Mouse (Mus musculus) midbrain, embryonic 15.5 days (tissue): Measurements from ENCODE around the gene Icam1. TPM values are rescaled to one million over a fixed set of nuclear protein-coding genes. Genes with fewer than 3 reads are reported as not detected.

ENCODE experiments used
- ATAC-seq: fragments of 200-750 bp; cut with Nextera tagmentation; replicated peaks from 2 replicates; pipeline ENCODE4 v1.8.0; 2017; ENCODE audit warnings: moderate TSS enrichment
- H3K27ac ChIP-seq: fragments of 300-500 bp; sonication (generic); 2 replicates; pipeline ENCODE4 v1.5.1; 2015; ENCODE audit warnings: mild to moderate bottlenecking, inconsistent platforms
- H3K27me3 ChIP-seq: fragments of 300-500 bp; sonication (generic); replicated peaks from 2 replicates; pipeline ENCODE4 v1.6.1; 2015; ENCODE audit warnings: inconsistent platforms
- H3K36me3 ChIP-seq: fragments of 300-500 bp; sonication (generic); replicated peaks from 2 replicates; pipeline ENCODE4 v1.6.1; 2015; ENCODE audit warnings: inconsistent platforms
- H3K4me1 ChIP-seq: fragments of 300-500 bp; sonication (generic); 2 replicates; pipeline ENCODE4 v1.6.1; 2015; ENCODE audit warnings: inconsistent platforms
- H3K4me2 ChIP-seq: fragments of 300-500 bp; sonication (generic); 2 replicates; pipeline ENCODE4 v1.6.1; 2015; ENCODE audit warnings: inconsistent platforms, mild to moderate bottlenecking, moderate library complexity
- H3K4me3 ChIP-seq: fragments of 300-500 bp; sonication (generic); 2 replicates; pipeline ENCODE4 v1.5.1; 2015; ENCODE audit warnings: mild to moderate bottlenecking, inconsistent platforms
- H3K9ac ChIP-seq: fragments of 300-500 bp; sonication (generic); 2 replicates; pipeline ENCODE4 v1.6.1; 2015; ENCODE audit warnings: mild to moderate bottlenecking, inconsistent platforms
- H3K9me3 ChIP-seq: fragments of 300-500 bp; sonication (generic); 2 replicates; pipeline ENCODE4 v1.6.1; 2016; ENCODE audit warnings: inconsistent platforms
- WGBS: fragments of 180-500 bp; shearing (Covaris S2); methylation state at CpG from one replicate; pipeline ENCODE4 v1.1.7; 2015; ENCODE audit warnings: mixed read lengths; 5-methylcytosine and 5-hydroxymethylcytosine counted together
- polyA plus RNA-seq: library from polyadenylated mRNA; unstranded; fragments of >200 nt; fragmentation: Nextera tagmentation; extraction: Ambion mirVana; gene quantifications from 2 replicates; pipeline ENCODE4 v1.2.1, GENCODE M21; 2015

The Icam1 gene
- polyA plus RNA-seq, 1 experiment from 2014 or later, result 3.3 TPM

DNA sequence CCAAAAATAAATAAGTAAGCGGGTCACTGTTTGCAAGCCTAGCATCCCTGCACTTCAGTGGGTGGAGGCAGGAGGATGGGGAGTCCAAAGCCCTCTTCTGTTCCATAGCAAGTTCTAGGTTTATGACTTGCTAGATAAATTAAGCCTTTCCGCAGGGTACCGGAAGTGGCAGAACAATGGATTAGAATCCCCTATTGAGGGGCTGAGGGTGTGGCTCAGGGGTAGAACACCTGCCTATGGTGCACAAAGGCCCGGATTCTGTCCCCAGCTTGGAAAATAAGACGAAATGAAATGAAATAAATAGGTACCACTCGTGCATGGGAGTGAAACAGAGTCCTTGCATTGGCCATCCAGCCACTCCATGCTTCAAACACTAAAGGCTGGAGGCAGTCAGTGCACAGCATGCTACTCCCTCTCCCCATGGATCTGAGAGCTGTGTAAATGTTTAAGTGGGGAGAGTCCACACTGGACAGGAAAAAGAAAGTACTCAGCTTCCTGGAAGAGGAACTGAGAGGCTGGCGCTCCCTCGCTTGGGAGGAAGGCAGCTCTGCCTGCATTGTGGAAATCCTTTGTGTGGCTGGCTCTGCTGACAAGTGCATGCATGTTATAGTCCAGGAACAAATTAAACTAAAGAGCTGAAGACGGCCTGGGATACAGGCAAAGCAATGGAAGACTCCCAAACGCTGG, 37.2 kb upstream of the Icam1 start:
- H3K27me3 ChIP-seq, result 0 out of 2 replicates have a peak, but pooled peaks cover 3% of the 10 kb centered on the region
- ATAC-seq, result no peak
- H3K4me2 ChIP-seq, result no peak overlapping the region
- H3K4me3 ChIP-seq, result no peak overlapping the region
- H3K36me3 ChIP-seq, result no peaks in the 10 kb centered on the region
- H3K9ac ChIP-seq, result no peak overlapping the region
- H3K4me1 ChIP-seq, result peaks cover 21% of the 10 kb centered on the region
- WGBS, result 58% methylated on average over 10 of the region's 10 CpGs
- no peaks in the 10 kb centered on the region for H3K9me3 ChIP-seq
- H3K27ac ChIP-seq, result no peak overlapping the region

DNA sequence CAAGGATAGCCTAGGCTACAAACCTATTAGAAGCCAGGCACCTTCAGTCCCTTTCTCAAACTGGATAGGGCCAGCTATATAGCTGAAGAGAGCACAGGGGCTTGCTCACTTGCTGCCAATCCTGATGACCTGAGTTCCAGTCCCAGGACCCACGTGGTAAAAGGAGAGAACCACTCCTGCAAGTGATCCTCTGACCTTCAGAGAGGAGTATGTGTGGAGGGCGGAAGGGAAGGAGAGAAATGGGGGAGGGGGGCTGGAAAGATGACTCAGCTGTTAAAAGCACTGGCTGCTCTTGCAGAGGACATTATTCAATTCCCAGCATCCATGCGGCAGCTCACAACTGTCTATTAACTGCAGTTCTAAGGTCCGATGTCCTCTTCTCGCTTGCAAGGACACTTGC, 36.6 kb upstream of the Icam1 start:
- H3K9ac ChIP-seq, result no peak overlapping the region
- no peak overlapping the region for H3K4me2 ChIP-seq
- no peaks in the 10 kb centered on the region for H3K36me3 ChIP-seq
- WGBS, result 70% methylated on average over 5 of the region's 5 CpGs
- no peak overlapping the region for H3K27ac ChIP-seq
- no peak overlapping the region for H3K4me3 ChIP-seq
- ATAC-seq, result no peak
- H3K4me1 ChIP-seq, result peaks cover 21% of the 10 kb centered on the region
- H3K27me3 ChIP-seq, result 0 out of 2 replicates have a peak, but pooled peaks cover 3% of the 10 kb centered on the region
- no peaks in the 10 kb centered on the region for H3K9me3 ChIP-seq

DNA sequence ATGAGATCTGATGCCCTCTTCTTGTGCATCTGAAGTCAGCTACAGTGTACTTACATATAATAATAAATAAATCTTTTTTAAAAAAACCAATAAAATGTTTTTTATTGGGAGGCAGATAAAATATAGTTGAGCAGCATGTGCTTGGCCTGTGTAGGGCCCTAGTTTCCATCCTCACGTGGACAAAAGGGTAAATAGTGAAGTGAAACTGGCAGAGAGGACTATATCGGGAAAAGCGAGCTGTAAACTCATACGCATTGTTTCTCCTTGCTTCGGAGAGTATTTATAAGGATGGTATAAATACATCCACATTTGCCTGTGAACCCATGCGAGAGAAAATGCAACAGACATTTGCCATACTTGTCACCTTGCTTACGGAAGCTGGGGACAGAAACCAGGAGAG, 36.0 kb upstream of the Icam1 start:
- H3K4me1 ChIP-seq, result peaks cover 19% of the 10 kb centered on the region
- no peaks in the 10 kb centered on the region for H3K36me3 ChIP-seq
- 89% methylated on average over 7 of the region's 7 CpGs for WGBS
- no peak overlapping the region for H3K4me2 ChIP-seq
- no peak overlapping the region for H3K4me3 ChIP-seq
- 0 out of 2 replicates have a peak, but pooled peaks cover under 1% of the 10 kb centered on the region for H3K27me3 ChIP-seq
- H3K9me3 ChIP-seq, result no peaks in the 10 kb centered on the region
- no peak overlapping the region for H3K9ac ChIP-seq
- no peak for ATAC-seq
- no peak overlapping the region for H3K27ac ChIP-seq

DNA sequence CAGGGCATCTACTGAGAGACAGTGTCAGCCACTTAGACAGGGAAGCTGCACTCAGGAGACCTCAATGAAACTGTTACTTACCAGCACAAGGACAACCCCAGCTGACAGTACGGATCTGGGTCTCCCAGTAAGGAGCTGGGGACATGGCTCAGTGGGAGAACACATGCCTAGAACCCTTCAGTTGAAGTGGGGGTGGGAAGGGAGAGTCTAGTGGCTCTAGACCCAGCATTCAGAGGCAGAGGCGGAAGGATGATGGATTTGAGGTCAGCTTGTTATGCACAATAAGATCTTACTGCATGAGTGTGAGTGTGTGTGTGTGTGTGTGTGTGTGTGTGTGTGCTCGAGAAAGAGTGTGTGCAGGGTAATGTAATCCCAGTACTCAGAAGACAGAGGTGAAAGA, 33.6 kb upstream of the Icam1 start:
- no peak overlapping the region for H3K4me3 ChIP-seq
- 59% methylated on average over 3 of the region's 3 CpGs for WGBS
- no peaks in the 10 kb centered on the region for H3K36me3 ChIP-seq
- no peak overlapping the region for H3K9ac ChIP-seq
- no peak for ATAC-seq
- no peaks in the 10 kb centered on the region for H3K9me3 ChIP-seq
- no peaks in the 10 kb centered on the region for H3K4me1 ChIP-seq
- no peak overlapping the region for H3K4me2 ChIP-seq
- H3K27me3 ChIP-seq, result no peaks in the 10 kb centered on the region
- H3K27ac ChIP-seq, result no peak overlapping the region

DNA sequence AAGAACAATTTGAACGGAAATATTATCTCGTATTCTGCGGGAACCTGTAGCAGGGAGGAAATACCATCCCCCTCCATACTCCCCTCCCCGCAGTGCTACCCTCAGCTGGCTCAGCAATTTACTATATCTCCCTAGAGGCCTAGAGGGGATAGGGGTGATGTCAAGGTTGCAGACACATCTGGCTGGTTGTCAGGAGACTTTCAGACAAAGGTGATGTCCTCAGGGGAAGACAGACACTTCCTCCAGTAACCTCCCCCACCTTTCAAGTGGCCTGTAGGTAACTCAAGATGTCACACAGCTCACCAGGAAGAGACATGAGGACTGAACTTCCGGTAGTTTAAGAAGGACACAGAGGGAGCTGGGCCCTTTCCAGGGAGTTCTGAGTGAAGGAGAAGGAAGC, 32.6 kb upstream of the Icam1 start:
- H3K4me3 ChIP-seq, result no peak overlapping the region
- H3K9me3 ChIP-seq, result no peaks in the 10 kb centered on the region
- no peak for ATAC-seq
- H3K9ac ChIP-seq, result 0 out of 2 replicates have a peak overlapping the region, but pooled peaks have one; percentile 1
- 79% methylated on average over 5 of the region's 5 CpGs for WGBS
- no peak overlapping the region for H3K4me2 ChIP-seq
- H3K36me3 ChIP-seq, result no peaks in the 10 kb centered on the region
- no peak overlapping the region for H3K27ac ChIP-seq
- no peaks in the 10 kb centered on the region for H3K27me3 ChIP-seq
- no peaks in the 10 kb centered on the region for H3K4me1 ChIP-seq

DNA sequence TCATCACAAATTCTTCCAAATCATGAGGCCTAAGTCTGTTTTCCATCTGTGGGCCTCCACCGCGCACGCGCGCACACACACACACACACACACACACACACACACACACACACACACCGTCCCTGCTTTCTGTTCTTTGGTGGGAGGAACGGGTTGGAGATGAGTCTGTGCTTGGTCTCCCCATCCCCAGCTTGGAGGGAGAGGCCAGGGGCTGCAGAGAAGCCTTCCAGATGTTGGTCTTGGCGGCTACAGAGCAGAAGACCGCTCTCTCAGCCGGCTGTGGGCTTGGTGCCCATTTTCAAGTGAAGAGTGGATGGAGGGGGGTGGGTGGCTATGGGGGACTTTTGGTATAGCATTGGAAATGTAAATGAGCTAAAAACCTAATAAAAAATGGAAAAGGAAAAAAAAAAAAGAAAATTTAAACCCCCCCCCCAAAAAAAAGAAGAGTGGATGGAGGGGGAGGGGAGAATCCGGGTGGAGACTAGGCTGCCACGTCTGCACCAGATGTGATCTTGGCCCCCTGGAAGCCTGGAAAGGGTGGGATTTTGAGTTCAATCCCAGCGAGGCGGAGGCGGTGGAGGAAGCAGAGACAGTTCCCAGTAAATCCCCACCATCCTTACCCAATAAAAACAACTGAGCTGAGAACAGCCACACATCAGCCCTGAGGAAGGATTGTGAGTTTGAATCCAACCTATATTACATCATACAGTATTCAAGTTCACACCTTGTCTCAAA, 28.7 kb upstream of the Icam1 start:
- Histone ChIP-seq H3K9ac (no peak overlapping the region), H3K27ac (no peak overlapping the region), H3K4me2 (no peak overlapping the region), H3K27me3 (no peaks in the 10 kb centered on the region), H3K4me1 (peaks cover 3% of the 10 kb centered on the region), H3K4me3 (no peak overlapping the region), H3K9me3 (no peaks in the 10 kb centered on the region), H3K36me3 (no peaks in the 10 kb centered on the region)
- WGBS, result 67% methylated on average over 15 of the region's 15 CpGs
- ATAC-seq, result no peak

DNA sequence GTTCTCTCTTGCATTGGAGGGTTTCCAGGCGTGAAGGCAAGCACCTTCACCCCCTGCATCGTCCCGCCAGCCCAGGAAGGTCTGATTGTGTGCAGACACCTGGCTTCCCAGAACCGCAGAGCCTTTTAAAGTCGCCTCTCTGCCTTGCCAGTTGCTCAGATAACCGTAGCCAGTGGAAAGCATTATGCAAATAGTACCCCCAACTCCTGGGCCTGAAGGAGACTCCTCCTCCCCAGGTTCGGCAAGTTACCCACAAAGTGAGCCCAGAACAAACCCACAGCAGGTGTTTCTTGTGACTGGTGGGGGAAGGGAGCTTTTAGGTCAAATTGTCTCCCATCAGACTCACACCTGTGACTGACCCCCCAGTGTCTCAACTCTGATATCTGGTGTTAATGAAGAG, 27.8 kb upstream of the Icam1 start:
- no peaks in the 10 kb centered on the region for H3K27me3 ChIP-seq
- no peak overlapping the region for H3K4me2 ChIP-seq
- H3K4me3 ChIP-seq, result no peak overlapping the region
- H3K9ac ChIP-seq, result no peak overlapping the region
- H3K36me3 ChIP-seq, result no peaks in the 10 kb centered on the region
- peaks cover 3% of the 10 kb centered on the region for H3K4me1 ChIP-seq
- no peak overlapping the region for H3K27ac ChIP-seq
- no peak for ATAC-seq
- WGBS, result 28% methylated on average over 7 of the region's 7 CpGs
- H3K9me3 ChIP-seq, result no peaks in the 10 kb centered on the region

DNA sequence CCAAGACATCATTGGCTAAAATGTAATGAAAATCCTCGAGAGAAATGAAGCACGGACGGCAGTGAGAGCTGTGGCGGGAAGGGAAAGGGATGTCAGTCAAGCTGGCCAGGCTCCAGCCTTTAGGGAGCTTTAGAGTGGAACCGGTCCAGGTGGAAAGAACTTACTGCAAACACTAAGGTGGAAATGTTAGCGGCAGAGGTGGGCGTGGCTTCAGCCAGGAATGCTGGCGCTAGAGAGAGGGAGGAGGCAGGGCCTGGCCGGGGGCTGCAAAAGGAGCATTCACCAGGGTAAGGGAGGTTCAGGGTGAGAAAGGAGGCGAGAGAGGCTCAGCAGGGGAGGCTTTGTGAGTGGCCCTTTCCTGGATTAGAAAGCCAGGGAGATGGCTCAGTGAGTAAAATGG, 24.9 kb upstream of the Icam1 start:
- H3K4me2 ChIP-seq, result peak overlapping the region; percentile 11; the same call in 1 of the 2 replicates
- peaks cover 3% of the 10 kb centered on the region for H3K4me1 ChIP-seq
- WGBS, result 4% methylated on average over 10 of the region's 10 CpGs
- no peak overlapping the region for H3K27ac ChIP-seq
- no peaks in the 10 kb centered on the region for H3K27me3 ChIP-seq
- H3K9me3 ChIP-seq, result no peaks in the 10 kb centered on the region
- H3K4me3 ChIP-seq, result no peak overlapping the region
- ATAC-seq, result no peak
- no peak overlapping the region for H3K9ac ChIP-seq
- H3K36me3 ChIP-seq, result no peaks in the 10 kb centered on the region

DNA sequence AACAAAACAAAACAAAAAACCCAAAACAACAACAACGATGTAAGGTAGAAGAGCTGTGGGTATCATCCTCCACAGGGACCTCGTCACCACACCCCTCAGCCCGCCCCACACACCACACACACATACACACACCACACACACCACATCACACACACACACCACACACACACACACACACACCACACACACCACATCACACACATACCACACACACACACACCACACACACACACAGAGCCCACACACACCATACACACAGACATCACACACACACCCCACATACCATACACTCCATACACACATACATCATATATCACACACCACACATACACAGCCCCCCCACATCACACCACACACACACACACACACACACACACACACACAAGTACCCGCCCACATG, 24.2 kb upstream of the Icam1 start:
- Histone ChIP-seq H3K4me2 (no peak overlapping the region), H3K27ac (no peak overlapping the region), H3K9ac (no peak overlapping the region), H3K4me1 (peaks cover 3% of the 10 kb centered on the region), H3K36me3 (no peaks in the 10 kb centered on the region), H3K4me3 (no peak overlapping the region), H3K9me3 (no peaks in the 10 kb centered on the region), H3K27me3 (no peaks in the 10 kb centered on the region)
- no peak for ATAC-seq
- WGBS, result 96% methylated on average over 4 of the region's 4 CpGs

DNA sequence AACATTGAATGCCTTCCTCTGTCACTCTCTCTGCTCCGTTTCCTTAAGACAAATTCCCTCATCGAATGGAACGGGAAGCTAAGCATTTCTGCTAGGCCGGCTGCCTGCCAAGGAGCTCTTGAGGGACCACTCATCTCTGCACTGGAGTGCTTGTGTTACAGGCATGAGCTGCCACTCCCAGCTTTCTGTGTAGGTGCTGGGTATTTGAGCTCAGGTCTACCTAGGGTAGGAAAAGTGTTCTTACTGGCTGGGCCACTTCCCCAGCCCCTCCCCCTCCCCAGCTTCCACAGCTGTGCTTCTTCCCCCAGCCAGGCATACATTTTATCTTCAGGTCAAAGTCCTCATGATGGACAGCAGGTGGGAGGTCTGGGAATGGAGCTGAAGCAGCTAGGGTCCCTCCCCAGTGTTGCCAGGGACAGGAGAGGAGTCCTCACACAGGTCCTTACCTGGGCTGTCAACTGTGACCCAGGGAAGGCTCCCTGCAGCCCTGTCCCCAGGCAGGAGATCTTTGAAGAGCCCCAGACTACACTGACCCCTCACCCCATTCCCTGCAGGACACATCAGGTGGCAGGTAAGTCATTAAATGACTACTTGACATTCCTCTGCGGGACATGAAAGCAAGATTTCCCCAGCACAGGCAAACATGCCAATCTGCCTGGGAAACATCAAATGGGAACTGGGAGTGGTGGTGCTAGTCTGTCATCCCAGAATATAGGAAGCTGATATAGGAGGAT, 22.5 kb upstream of the Icam1 start:
- Histone ChIP-seq H3K4me3 (no peak overlapping the region), H3K27me3 (no peaks in the 10 kb centered on the region), H3K9me3 (no peaks in the 10 kb centered on the region), H3K36me3 (no peaks in the 10 kb centered on the region), H3K27ac (no peak overlapping the region), H3K4me2 (no peak overlapping the region), H3K4me1 (peaks cover 3% of the 10 kb centered on the region), H3K9ac (no peak overlapping the region)
- no peak for ATAC-seq
- 57% methylated on average over 5 of the region's 5 CpGs for WGBS

DNA sequence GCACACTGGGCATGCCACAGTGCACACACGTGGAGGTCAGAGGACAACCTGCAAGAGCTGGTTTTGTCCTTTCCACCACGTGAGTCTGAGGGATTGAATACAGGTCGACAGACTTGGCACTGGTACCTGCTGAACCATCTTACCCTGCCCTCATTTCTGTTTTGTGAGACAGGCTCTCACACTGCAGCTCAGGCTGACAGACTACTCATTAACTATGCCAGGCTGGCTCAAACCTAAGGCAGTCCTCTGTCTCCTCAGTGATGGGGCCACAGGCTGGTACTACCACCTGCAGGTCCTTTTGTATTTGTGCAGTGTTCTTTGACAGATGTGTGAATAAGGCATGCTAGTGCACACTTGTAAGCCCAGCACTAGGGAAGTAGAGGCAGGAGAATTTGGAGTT, 20.7 kb upstream of the Icam1 start:
- H3K27ac ChIP-seq, result no peak overlapping the region
- no peak overlapping the region for H3K9ac ChIP-seq
- H3K9me3 ChIP-seq, result no peaks in the 10 kb centered on the region
- ATAC-seq, result no peak
- 77% methylated on average over 3 of the region's 3 CpGs for WGBS
- H3K4me2 ChIP-seq, result no peak overlapping the region
- H3K27me3 ChIP-seq, result no peaks in the 10 kb centered on the region
- H3K36me3 ChIP-seq, result no peaks in the 10 kb centered on the region
- peaks cover 3% of the 10 kb centered on the region for H3K4me1 ChIP-seq
- H3K4me3 ChIP-seq, result no peak overlapping the region

DNA sequence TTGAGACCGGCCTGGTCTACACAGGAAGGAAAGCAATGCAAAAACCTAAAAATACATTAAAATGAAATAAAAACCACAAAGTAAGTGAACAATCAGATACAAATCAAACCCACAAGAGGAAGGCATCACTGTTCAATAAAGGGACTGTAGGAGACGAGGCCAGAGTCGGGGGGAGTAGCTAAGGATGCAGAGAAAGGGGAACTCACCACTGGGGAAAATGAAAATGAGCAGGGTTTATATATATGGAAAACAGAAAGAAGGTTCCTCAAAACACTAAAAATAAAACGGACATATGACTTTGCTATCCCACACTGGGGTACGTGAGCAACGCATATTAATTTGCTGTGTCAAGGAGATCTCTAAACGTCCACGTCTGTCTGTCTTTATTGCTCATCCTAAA, 18.7 kb upstream of the Icam1 start:
- H3K4me3 ChIP-seq, result no peak overlapping the region
- no peaks in the 10 kb centered on the region for H3K36me3 ChIP-seq
- no peak for ATAC-seq
- H3K4me2 ChIP-seq, result no peak overlapping the region
- no peak overlapping the region for H3K27ac ChIP-seq
- WGBS, result 88% methylated on average over 8 of the region's 8 CpGs
- no peaks in the 10 kb centered on the region for H3K4me1 ChIP-seq
- H3K9ac ChIP-seq, result no peak overlapping the region
- H3K9me3 ChIP-seq, result no peaks in the 10 kb centered on the region
- no peaks in the 10 kb centered on the region for H3K27me3 ChIP-seq
